Mouse (Mus musculus) left cerebral cortex, adult 8-10 months (tissue): ENCODE measurements at regions not wholly inside any gene's neighbourhood (a gene's known extent, or its start where the extent isn't known, plus 50 kb on each side); places are given as distances from the start of the nearest gene placed in this dataset.

ENCODE experiments used
- DNase-seq, 2 experiments: peaks; one replicate each; pipeline ENCODE4 v3.0.0; 2022; ENCODE audit warnings: low spot score in 2 of 2

DNA sequence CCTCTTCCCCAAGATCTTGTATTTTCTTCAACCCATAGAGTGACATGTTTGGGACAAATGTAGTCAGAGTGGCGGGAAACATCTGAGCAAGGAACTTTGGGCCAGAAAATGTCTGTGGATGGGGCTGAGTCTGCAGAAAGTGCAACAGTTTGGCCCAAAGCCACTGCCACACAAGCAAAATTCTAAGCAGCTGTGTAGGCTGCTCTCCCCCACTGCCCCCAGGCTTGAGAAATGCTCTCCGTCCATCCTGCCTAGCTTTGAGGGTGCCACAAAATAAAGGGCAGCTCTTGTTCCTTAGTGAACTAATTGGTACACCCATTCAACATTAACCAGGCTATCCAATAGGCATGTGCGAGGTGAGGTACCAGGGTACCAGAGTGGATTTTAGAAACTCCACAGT, 205.2 kb upstream of the Kbtbd8 start:
- DNase-seq = no peak

DNA sequence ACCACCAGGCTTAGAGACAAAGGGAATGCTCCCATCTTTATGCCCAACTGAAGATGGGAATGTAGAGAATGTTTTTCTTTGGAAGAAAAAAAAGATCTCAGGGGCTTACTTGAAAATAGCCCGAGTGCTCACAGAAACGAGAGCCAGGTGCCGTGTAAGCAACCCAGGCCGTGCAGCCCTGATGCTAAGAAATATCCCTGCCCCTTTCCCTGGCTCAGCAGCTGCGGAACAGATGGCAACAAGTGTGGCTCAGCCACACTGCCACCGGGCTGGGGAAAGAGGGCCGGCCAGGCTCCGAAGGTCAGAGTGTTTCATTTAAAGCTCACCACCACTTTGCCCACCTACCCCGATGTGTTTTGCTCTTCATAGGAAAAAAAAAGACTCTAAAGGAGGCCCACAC, 205.7 kb upstream of the Kbtbd8 start:
- DNase-seq = no peak

DNA sequence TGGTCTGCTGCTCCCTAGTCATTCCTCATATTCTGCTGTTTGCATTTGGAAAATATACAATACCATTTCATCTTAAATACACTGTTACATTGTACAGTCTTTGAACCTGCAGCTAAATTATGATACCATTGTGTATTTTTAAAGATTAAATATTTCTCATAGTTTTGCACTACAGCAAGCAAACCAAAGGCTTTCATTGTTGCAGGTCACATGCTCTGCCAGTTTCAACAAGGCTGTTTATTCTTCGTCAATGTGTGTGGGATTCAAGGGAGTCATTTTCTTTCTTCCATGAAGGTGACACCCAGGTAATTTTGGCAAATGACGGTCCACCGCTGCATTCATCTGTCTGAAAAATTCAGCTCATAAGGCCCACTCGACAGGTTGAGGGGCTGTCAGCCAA, 200.9 kb upstream of the Lrig1 start:
- DNase-seq = no peak

DNA sequence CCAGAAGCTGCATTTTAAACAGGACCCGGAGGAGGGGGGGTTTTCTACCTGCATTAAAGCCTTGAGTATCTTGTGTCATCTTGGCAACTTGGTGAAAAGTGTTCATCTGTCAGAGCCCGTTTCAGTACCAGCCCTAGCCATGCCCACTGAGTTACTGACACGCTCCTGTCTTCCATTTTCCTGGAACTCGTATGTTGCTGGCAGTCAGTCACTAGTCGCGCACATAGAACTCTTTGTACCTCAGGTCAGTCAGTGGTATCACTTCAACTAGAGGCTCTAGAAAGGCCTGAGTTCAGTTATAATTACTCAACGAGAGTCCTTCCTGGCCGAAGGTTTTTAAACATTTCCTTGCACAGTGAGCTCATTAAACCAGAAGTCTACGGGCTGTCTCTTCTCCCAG, 198.9 kb upstream of the Lrig1 start:
- no peak for DNase-seq

DNA sequence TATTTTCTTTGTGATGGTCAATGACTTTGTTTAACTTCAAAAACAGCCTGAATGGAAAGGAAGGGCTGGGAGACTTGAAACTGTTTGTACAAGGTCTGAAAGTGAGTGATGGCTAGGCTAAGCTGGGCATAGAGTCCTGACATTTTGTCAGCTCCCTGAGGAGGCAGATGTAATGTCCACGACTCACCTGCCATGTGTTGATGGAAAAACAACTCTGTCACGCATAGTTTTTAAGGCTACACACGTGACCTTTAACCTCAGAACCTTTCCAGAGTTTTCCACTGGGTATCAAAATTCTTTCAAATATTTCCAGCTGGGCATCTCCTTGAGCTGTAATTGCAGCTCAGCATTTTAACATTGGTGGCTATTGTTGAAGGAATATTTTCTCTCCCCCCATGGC, 190.2 kb upstream of the Lrig1 start:
- DNase-seq = no peak

DNA sequence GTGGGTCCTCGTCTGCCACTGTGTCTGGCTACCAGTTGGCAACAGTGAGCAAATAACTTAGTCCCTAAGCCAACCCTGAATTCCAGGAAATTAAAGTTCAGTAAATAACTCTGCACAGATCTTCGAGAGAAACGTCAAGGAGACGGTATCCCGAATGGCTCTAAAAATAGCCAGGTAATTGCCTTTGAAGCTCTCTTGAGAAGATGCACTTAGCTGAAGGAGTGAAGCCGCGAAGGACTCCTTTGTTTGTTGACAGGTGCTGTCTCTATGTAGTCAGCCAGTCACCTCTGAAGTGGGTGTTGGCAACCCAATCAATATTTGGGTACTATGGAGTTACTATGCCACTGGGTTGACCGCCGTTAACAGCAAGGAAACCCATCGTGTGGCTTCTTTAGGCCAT, 189.3 kb upstream of the Lrig1 start:
- DNase-seq = no peak

DNA sequence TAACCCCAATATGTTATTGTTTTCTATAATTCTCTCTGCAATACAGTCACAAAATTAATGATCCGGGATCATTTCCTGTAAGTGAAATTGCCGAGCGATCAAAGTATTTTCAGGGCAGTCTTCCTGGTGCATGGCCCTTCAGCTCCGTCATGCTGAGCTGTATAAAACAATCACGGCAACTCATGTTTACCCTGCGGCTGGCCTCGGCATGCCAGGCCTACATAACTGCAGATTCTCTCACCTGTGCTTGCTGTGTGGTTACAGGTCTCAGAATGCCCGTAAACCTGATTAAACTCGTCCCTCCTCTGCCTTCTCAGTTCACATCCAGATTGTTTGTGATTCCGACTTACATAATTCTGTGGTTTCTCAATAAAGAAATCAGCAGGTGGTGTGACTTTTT, 181.2 kb upstream of the Lrig1 start:
- no peak for DNase-seq

DNA sequence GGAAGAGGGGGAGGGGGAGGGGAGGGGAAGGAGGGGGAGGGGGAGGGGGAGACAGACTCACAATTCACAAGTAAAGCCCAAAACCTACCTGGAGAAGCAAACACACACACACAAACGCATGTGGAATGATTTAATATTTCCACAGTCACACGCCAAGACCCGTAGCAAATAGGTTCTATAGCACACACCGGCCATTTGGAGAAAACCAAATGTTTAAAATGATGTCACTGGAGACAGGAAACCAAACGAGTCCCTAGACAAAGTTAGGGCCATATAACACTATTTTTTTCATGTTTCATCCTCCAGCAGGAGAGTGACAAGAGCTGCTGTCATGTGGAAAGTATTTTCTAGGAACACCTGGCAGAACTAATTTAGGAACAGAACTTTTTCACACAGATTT, 175.9 kb upstream of the Lrig1 start:
- no peak for DNase-seq

DNA sequence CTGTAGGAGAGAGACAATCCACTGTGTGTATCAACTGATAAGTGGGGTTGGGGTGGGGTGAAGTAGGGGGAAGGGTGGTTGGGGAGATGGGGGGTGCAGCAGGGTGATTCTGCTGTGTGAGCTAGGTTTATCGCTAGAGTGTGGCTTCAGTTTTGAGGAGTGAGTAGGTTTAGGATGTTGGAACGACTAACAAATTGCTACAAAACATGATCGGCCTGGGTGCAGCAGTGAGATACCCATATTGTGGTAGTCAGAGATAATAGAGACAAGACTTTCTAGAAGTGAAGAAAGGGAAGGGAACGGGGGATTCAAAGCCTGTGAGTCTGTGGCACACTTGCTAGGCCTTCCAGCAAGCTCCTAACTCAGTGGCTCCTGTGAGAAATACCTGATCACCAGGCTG, 175.1 kb upstream of the Lrig1 start:
- DNase-seq = no peak

DNA sequence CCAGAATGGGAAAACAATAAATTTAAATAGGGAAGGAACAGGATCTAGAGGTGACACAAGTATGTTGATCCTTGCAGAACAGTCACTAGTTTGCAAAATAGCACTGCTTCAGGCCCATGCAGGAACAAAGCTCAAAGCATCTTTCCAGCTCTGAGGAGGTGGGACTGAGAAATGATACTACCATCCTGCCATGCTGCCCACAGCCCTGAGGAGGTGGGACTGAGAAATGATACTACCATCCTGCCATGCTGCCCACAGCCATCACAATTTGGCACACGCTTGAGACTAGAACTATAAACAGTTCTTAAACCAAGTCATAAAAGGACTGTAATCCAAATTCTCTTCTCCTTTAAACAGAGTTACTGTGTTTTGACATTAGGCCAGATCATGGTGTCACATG, 174.5 kb upstream of the Lrig1 start:
- DNase-seq = no peak

DNA sequence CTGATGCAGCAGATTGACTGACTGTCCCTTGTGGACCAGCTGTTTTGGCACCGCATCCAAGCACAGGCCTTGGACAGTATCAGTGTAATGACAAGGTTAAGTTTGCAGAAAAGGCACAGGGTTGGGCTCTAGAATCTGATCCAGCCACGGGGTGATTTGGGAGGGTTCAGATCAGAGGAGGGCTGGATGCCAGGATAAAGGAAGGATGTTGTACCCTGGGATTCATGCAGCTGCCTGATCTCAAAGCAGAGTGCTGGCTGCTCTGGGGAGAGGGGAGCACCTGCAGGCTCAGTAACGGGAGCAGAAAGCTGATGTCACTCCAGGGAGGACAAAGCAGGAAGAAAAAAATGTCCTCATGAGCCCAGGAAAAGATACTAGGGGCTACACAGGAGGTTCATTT, 168.0 kb upstream of the Lrig1 start:
- no peak for DNase-seq

DNA sequence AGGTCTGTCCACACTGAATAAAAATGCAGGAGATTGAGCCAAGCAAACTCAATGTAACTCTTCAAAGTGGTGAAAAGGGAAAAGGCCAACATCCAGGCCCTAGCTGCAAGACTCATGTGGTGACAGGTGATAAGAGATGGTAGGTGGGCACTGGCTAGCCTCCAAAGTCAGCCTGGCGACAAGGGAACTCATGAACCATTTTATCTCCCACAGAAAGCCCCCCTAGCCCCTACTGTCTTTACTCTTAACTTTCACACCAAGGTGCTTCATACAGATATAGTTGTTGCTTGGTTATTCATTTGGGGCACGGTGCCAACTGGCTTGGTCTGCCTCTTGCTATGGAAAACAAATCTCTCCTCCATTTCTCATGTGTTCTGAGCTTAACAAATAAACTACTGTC, 165.5 kb upstream of the Lrig1 start:
- DNase-seq = no peak

DNA sequence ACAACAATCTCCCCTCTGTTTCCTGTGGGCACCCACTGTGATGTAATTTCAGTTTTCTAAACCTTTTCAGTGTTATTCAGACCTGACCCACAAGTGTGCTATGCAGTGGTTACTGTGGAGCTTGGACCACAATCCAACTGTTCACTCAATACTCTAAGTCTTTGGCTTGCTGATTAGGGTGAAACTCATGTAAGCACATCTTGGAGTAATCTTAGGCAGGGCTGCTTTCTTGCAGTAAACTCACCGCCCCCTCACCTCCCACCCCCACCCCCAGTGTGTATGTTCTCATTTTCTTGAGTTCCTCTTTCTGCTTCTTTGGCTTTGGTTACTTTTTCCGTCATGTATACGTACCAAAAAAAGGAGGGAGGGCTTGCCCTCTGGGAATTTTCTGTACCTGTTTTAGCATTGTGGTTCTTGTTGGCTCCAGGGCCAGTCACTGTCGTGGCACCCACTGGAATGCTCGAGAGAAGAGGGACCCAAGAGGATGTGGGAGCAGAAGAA, 158.2 kb upstream of the Lrig1 start:
- no peak for DNase-seq

DNA sequence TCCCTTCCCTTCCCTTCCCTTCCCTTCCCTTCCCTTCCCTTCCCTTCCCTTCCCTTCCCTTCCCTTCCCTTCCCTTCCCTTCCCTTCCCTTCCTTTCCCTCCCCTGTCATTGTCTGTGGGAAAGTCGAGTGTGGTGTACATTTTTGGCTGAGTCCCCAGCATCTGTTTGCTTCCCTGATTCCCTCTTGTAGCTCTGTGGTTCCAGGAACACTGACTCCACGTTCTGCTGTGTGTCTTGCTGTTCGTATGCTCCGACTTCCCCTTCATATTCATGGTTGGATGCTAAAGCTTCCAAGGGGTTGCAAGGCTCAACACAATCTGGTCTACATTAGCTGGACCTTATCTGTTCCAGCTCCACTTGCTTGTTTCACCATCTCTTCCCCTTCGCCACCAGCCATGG, 150.2 kb upstream of the Lrig1 start:
- DNase-seq = no peak

DNA sequence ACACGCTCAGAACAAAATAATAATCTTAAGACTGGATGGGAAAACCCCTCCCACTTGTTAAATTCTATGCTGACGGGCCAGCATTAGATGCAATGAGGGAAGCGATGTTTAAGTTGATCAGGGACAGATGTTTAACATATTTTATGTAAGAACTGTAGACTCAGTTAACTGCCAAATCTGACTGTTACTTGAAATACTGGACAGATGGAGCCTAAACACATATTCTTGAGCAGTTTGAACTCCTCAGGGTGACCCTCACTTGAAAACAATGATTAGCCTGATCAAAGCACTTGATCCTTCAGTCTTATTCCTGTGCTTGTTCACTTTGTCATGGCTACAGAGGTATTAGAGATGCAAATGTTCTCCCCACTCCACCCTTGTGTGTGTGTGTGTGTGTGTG, 149.6 kb upstream of the Lrig1 start:
- no peak for DNase-seq

DNA sequence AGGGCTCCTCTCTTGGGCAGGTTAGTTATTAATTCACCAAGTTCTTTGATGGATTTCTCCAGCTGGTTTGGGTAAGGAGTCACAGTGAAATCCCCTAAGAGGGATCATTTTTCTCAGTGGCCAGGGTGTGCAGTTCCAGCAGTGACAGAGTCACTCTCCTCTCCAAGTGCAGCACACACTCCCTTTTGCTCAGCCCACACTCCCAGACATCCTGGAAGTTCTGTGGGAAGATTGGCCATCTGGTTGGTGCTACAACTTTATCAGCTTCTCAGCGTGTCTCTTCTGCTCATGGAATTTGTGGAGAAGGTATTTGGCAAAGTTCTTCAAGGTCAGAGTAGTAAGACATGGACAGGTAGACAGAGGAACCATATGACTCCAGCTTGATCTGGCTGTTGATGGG, 148.5 kb upstream of the Lrig1 start:
- peak in 1 of 2 experiments; percentile 7 for DNase-seq

DNA sequence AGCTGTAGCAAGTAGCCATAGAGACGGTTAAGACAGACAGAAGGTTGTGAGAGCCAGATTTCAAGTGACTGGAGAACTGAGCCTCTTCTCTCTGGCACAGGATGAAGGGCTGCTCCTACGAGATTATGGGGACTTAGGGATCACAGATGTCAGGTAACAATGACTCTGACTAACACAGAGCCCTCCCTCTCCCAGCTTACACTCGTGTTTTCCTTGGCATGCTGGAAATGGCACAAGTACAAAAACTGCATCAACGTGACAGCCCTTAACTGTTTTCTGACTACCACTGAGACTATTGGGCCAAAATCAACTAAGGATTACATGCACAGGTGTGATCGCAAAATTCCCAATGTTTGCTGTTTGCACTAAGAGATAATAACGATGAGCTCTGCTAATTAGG, 145.9 kb upstream of the Lrig1 start:
- no peak for DNase-seq

DNA sequence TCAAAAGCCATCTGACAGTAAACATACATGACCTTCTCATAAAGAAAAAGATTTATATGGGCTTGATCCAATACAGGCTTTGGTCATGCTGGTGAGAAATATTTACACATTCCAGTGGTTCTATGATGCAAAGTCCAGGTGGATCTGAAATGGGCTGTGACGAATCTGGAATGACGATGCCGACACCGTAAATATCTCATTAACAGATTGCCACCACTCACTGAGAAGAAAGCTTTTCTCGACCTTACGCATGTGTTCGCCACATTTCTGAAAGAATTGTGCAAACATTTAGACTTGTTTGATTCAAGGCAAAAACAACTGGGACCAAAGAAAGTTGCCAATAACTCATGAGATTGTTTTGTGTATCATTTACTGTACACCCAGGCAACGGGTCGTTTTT, 142.9 kb upstream of the Lrig1 start:
- DNase-seq = no peak

DNA sequence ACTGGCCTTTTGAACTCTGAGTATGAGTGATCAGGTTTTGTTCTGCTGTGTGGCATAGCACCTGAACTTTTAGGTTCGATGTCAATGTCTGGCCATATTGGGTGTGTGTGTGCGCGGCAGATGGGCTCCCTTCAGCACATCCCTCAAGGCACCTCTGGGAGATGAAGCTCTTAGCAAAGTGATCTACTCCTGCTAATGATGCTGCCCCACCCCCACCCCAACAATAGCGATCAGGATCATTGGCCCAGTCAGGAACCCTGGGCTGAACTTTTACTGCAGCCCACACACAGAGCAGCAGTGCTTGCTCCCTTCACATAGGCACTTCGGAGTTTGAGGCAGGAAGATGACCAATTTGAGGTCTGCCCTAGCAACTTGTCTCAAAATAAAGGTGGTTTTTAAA, 141.9 kb upstream of the Lrig1 start:
- DNase-seq = no peak

DNA sequence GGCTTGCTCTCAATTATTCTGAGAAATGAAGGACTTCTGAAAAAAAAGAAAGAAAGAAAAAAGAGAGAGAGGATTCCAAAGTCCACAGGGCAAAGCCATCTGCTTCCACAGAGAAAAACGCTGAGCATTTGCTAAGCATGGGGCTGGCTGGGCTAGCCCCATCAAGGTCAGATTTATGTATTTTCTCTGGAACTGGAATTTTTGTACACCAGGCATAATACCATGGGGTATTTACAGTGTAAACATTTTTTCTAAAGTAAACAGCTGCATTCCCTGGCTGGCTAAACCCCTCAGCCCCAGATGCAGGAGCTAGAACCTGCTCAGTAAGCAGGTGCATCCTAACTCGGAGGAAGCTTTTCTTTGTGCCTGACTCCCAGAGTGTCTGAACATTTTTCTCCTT, 135.8 kb upstream of the Lrig1 start:
- DNase-seq = no peak

DNA sequence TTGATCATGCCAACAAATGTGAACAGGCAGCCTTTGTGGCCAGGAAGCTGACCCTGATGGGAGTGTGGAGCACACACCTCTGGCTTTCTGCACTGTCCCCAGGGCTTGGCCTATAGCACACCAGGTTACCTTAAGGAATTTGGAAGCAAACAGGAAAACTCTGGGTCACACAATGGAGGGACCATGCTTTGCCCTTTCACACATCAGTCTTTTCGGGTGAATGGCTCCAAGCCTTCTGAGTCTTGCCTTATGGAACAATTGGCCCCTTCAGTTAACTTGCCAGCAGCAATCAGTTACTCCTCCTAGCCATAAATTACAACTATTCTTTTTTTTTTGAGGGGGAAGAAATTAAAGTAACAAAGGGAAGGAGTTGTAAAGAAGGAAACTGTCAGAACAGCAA, 134.6 kb upstream of the Lrig1 start:
- DNase-seq = no peak

DNA sequence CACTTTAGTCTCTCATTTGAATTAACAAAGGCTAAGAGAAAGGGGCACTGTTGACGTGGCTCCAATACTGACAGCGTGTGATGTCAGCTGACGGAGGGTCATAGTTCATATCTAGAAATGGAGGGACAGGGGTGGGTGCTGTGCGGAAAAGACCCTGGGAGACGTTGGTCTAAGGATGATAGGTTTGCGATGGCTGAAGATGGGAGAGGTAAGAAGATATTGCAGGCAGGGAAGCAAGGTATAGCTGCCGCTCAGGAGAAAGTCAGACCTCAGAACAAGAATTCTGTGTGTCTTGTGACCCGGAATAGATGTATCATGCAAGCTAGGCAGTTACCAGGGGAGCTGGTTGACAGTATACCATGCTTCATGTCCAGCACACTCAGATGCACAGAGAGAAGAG, 130.8 kb upstream of the Lrig1 start:
- no peak for DNase-seq

DNA sequence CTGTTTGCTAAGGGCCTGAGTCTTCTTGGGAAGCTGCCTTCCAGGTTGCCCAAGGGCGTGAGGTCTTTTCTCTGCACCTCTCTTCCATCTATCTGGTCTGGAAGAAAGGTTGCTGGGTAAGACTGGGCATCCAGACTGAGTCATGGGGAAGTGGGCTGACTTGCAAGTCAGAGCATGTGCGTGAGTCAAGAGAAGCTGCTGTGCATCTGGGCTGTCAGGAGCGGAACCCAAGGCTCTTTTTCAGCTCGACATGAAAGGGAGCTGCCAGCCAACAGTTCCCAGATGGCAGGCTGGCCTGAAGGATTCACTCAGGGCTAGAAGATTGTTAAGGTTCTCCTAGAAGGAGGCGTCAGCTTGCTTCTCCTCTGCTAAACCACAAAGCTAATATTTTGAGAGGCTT, 129.3 kb upstream of the Lrig1 start:
- DNase-seq = peak in 1 of 2 experiments; percentile 54

DNA sequence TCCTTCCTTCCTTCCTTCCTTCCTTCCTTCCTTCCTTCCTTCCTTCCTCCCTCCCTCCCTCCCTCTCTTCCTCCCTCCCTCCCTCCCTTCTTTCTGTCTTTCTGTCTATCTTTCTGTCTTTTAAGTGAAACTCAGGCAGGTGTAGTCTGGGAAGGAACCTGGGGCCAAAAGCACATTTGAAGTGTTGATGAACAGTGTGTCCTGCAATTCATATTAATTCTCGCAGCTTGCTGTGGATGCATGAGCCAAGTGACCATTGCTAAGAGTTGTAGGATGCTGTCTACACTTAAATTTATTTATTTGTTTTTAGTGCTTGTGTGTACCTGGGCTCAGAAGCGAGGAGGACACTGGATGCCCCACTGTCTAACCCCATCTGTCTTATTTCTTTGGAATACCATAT, 126.7 kb upstream of the Lrig1 start:
- DNase-seq = no peak

DNA sequence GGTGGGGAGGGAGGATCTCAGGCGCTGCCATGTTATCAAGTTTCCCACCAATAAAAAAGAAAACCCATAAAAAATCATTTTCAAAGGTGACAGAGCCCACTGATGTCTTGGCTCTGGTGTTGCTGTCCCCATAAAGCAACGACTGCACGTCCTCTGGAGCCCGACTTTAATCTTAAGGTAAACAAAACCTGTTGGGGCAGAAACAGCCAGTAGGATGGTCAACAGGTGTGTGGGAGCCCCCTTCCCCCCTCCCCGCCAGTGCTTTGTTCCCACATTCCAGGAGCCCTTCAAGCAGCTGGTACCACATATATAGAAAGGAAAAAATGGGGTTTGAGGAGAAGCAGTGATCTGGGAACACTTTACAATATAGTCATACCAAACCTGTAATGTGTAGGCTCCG, 118.3 kb upstream of the Lrig1 start:
- DNase-seq = no peak
